Mouse (Mus musculus) midbrain, embryonic 14.5 days (tissue): ENCODE results near the gene Hnf4a. TPM values are rescaled to one million over a fixed set of nuclear protein-coding genes. Genes with fewer than 3 reads are reported as not detected.

Source experiments
- polyA plus RNA-seq: library from polyadenylated mRNA; unstranded; fragments of >200 nt; fragmentation: Nextera tagmentation; extraction: Ambion mirVana; gene quantifications from 2 replicates; pipeline ENCODE4 v1.2.1, GENCODE M21; 2014

Hnf4a gene
- polyA plus RNA-seq, 1 experiment from 2014 or later: not detected

Other genes starting within 250 kb of the Hnf4a start
- gene Jph2, start 108.8 kb upstream of the Hnf4a start, polyA plus RNA-seq: 0.30 and 0.37 TPM in 2 replicates
- gene Oser1, start 82.1 kb upstream of the Hnf4a start, polyA plus RNA-seq: 78.5 and 84.3 TPM in 2 replicates
- 135 and 150 TPM in 2 replicates for gene Gdap1l1, start 68.3 kb upstream of the Hnf4a start, polyA plus RNA-seq
- 13.0 and 13.6 TPM in 2 replicates for gene Fitm2, start 34.2 kb upstream of the Hnf4a start, polyA plus RNA-seq
- not detected in 2 replicates for gene R3hdml, start 14.5 kb upstream of the Hnf4a start, polyA plus RNA-seq
- gene Ttpal, start 95.5 kb downstream of the Hnf4a start, polyA plus RNA-seq: 39.5 and 60.6 TPM in 2 replicates
- 30.9 and 39.3 TPM in 2 replicates for gene Serinc3, start 138.3 kb downstream of the Hnf4a start, polyA plus RNA-seq
- 115 and 128 TPM in 2 replicates for gene Pkig, start 151.6 kb downstream of the Hnf4a start, polyA plus RNA-seq
- 2.8 and 3.4 TPM in 2 replicates for gene Ada, start 243.4 kb downstream of the Hnf4a start, polyA plus RNA-seq